Mouse (Mus musculus) kidney, postnatal 36 days (tissue): ENCODE results near the gene Pax4.
A peak's percentile ranks its signal among the peaks of the same experiment; 100 is the strongest.

Experiments
- DNase-seq, 2 experiments: peaks; one replicate each; pipeline ENCODE4 v3.0.0; 2021 to 2022; ENCODE audit warnings: mixed read lengths in 2 of 2

The Pax4 gene

DNA sequence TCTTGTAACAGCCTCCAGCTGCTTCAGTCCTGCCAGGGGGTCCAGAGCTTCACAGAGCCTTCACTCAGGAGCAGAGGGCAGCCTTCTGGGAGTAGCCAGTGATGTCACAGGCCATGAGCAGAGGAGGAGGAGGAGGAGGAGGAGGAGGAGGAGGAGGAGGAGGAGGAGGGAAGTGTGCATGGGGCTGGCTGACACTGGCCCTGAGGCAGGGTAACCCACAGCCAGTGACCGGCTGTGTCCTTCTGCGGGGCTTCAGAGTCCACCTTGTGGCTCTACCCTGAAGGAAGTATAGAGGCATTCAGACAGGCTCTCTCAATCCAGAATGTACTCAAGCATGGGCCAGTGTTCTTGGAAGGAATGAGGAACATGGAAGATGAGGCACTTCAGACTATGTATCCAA, at the start of gene Pax4:
TSS of gene Pax4 (minus strand) at position 101 of the 400 bp plus-strand sequence.
- DNase-seq, result no peak

DNA sequence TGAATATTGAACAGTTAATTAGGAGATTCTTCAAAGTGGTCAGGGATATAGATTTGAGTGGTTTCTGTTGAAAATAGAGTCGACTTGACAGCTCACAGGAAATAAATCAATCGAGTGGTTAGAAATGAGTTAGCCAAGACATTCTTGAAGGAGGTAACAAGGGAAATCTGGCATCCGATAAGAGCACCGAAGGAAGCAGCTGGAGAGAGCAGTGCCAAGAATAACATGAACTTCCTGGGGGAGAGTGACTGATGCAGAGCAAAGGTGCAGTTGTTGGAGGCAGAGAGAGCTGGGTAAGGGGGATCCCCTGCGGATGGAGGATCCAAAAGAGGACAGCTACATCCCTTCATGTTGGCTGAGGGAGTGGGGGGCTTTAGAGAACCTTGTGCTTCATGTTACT, 48.7 kb upstream of the Pax4 start:
- peak; percentile 24 to 37 for DNase-seq

DNA sequence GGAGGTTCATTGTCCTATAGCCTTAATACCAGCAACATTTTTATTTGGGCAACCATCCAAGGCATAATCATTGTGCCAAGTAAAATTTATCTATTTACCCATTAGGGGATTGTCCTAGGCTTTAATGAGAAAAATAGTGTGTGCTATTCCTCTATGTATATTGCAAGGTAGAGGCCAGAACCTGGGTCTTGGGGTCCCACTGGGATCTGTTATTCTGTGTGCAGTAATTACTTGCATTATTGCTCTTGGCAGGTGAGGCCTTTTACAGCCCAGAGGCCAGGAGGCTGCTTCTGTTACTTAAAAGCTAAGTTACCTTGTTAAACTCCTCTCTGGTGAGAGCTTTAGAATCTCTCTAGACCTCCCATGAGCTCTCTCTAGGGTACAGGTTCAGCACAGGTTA, 42.0 kb upstream of the Pax4 start:
- no peak for DNase-seq

DNA sequence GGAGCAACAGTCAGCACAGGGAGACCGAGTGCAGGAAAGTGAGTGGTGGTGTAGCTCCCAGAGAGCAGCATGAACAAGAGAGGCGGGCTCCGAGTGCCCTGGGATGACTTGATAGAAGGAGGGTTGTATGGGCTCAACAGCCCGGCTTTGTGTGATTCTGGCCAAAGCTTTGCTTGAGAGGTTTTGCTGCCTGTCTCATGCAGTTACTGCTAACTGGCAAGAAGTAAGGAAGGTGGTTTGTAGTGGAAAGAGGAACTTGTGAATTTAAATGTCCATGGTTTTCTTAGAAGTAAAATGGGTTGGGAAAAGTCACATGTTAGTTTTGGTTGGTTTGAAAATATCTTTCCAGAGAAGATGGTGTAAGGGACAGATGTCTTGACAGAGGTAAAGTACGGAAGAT, 41.5 kb upstream of the Pax4 start:
- DNase-seq, result no peak

DNA sequence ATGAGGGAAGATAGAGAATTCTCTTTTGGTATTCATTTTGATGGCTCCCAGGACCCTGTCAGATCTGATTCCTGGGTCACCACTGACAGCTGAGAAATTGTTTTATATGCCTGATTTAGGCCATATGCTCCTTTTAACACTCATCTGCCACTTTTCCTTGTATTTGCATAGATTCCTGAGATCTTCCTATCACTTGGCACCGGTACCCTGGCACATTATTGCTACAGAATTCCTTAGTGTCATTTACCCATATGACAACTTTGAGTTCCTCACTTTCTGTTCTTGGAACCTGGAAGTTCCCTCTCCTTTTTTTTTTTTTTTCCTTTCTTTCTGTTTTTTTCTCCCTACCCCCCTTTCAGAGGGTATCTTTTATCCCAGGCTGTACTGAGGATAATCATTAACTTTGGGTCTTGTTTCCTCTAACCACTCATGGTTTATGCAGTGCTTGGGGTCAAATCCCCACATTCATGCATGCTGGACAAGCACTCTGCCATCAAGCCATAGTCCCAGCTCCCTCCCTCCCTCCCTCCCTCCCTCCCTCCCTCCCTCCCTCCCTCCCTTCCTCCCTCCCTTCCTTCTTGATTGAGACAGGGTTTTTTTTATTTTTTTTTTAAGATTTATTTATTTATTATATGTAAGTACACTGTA, 39.2 kb upstream of the Pax4 start:
- peak in 1 of 2 experiments; percentile 51 for DNase-seq

DNA sequence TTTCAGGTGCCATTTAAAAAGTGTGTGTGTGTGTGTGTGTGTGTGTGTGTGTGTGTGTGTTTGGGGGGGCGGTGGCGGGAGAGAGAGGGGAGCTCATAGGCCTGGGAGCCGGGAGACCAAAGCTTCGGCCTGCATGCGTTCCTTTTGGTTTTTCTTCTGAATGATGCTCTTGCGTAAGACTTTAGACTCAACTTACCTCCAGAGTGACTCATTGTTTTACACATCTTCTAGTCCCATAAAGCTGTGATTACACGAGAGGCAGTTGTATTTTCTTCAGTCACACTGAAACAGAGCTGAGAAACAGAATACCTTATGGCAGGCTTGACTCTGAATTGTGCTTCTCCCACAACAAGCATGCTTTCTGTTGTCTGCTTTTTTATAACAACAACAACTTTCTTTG, 37.8 kb upstream of the Pax4 start:
- DNase-seq, result no peak

DNA sequence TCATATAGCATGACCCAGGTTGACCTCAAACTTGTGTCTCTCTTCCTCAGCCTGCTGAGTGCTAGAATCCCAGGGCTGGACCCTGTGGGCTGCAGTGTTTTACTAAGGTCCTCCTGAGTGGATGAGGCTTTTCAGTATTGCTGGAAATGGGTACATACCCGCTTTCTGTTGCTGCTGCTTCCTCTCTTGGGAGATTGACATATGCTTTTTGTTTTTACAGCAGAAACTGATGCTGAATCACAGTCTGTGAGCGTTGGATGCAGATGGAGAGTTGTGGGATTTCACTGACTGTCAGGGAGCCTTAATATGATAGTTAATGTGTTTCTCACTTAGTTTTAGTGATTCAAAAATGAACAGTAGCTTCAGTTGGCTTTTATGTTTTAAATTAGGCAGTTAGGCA, 37.3 kb upstream of the Pax4 start:
- DNase-seq, result no peak

DNA sequence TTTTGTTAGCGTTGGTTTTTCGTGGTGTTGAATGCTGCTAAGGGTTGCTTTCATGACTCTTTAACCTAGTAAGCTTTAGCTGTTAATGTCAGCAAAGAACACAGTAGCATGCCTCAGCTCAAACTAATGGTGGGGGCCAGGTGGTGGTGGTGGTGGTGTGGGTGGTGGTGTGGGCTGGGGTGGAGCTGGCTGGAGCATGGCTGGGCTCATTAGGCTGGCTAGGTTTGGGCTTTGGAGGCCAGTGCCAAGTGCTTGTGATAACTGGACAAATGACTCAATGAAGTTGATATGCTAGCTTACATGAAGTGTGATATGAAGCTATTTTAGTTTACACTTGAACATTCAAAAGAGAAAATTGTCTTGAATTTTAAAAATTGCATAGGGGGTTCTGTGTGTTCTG, 36.9 kb upstream of the Pax4 start:
- DNase-seq, result no peak

DNA sequence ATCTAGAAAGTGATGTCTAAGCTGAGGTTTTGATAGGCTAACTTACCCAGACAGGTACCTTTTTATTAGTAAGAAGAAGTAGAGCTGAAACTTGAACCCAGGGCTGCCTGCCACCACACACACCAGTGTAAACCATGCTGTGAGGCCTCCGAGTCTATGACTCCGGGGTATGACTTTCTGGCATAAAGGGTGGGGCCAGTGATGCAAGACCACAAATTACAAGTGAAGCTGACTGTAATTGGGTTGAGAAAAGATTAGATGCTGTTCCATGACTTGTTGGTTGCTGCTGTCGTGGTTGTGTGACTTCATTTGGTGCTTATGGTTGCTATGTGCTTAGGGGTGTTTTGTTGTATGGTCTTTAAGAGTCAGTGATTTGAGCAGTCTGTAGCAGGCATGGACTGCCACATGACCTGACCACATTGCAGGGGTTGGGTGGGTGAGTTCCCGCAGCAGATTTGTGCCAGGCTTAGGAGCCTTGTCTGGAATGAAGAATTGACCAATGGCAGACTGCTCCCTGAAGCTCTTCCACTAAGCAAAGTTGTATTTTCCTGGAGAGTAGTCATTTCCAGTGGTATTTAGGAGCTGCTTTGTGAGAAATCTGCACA, 33.7 kb upstream of the Pax4 start:
- DNase-seq, result no peak

DNA sequence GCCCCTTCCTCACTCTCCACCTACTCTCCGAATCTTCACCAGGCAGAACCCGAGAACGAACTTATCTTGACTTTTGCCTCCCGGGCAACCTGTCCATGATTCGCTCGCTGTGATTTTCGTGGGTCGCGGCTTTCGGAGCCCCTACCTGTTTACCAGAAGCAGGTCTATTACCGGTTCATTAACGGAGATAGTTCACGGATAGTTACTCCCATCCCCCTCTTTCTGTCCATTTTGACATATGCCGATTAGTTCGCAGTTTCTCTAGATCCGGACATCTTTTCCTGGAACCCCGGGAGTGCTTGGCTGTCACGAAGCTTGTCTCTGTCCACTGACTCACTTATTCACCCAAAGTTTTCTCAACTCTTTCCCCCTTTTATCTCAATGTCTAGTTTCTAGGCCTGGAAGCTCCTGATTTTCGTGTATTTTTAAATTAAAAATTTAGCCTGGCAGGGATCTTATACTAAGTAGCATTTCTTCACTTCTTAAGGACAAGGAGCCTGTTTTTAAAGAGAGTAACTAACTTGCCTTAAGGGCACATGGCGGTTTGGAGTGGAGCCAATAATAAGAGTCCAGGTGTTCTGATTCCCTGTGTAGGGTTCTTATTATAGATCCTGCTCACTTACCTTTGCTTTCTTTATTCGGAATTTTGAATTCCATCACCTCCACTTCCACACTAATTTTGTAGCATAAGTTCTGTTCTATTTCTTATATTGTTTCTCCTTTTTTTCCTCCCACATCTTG, 31.8 kb upstream of the Pax4 start:
- peak; percentile 30 to 33 for DNase-seq

DNA sequence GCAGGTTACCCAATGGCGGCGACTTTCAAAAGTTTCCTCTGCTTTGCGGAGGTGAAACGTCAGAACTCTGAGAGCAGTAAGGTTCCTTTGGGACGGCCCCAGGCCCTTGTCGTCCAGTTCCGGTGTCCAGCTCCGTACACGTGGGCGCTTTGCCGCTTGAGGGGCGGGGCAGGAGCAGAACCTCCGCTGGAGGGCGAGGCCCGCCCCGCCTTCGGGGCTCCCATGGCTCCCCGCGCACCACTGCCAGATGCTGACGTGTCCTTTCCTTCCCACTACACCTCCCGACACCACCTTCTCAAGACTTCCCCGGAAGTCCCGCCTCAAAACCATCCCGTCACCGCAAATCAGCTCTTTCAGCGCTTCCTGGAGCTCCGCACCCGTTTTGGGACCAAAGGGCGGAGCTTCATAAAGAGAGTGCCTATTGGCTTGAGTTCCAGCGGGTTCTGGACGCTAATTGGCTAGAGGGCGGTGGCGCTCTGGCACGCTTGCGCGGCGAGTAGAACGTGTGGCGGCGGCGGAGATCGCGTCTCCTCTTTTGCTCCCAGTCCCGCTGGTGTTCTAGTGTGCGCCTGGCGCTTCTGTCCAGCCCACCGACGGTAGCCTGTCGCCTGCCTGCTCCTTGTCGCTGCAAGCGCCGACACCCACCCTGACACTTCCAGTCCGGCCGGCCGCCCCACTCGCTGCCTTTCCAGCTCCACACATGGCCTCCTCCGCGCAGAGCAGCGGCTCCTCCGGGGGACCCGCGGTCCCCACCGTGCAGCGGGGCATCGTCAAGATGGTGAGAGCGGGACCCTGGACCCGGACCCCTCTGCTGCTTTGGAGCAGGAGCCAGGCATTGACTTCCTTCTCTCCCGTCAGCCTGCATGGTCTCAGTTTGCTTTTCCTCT, 31.0 kb upstream of the Pax4 start:
- peak; percentile 99 to 100 for DNase-seq

DNA sequence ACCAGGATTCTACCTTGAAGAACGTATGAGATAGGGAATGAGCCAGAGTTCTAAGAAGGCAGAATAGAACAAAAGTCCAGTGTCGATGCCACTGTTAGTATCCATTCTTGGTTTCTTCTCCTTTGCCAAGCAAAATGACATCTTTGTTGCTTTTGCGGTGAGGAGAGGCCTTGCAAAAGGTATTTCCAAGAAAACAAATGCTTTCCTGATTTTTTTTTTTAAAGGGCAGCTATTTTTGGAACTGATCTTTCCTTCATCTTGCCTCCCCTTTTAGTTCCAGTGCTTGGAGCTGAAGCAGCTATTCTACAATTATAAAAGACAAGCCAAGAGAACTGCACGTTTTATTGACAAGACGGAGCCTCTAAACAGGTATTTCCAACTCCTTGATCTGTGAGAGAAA, 25.7 kb upstream of the Pax4 start, which contains the start of gene Snd1:
TSS of gene Snd1 (plus strand) at position 301 of the 400 bp plus-strand sequence.
- no peak for DNase-seq

DNA sequence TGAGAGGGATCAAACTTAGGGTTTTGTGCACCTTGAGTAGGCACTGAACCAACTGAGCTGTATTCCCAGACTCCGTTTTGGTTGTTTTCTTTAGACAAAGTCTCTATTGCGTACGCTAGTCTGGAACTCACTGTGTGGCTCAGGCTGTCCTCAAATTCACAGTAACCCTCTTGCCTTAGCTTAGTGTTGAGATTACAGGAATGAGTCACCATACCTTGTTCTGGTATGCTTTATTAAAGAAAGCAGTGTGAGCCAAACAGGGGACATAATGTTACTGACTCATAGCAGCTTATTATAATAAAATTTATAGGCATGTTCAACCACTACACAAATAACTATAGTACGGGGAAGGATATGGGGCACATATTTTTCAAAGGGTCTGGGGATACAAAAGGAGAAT, 25.1 kb upstream of the Pax4 start:
- DNase-seq, result no peak

DNA sequence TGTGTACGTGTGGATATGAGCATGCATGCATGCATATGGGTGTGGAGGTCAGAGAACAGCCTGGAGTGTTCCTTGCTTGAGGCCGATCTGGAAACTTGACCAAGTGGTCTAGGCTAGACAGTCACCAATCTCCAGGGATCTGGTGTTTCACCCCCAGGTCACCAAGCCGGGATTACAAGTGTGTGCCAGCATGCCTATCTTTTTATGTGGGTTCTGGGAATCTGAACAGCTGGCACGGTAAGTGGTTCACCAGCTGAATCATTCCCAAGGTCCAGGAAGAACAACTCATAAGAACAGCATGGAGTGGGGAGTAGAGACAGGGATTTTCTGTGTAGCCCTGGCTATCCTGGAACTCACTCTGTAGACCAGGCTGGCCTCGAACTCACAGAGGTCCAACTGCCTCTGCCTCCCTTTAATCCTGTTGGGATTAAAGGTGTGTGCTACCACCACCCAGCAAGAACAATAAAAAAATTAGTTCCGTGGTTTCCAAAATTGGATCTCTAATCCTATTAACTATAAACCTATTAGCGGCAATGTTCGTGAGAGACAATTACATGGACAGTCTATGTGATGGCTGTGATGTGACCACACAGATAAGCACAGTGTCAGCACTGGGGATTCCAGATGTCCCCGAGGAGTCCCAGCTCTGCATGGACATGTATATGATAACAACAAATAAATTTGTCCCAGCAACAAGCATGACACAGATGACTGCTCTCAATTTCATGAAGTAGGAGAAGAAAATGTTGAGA, 22.3 kb upstream of the Pax4 start:
- no peak for DNase-seq

DNA sequence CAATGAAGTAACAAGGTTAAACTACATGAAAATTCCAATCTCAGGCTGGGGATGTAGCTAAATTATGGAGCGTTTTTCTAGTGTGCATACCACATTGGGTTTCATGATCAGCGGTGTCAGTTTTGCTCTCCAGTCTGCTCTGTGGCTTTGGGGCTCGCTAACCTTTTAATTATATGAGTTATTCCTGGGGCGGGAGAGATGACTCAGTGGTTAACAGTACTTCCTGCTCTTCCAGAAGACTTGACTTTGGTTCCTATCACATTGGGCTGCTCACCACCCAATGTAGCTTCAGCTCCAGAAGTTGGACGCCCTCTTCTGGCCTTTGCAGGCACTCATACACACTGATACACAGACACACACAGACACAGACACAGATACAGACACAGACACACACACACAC, 21.5 kb upstream of the Pax4 start:
- DNase-seq, result no peak

DNA sequence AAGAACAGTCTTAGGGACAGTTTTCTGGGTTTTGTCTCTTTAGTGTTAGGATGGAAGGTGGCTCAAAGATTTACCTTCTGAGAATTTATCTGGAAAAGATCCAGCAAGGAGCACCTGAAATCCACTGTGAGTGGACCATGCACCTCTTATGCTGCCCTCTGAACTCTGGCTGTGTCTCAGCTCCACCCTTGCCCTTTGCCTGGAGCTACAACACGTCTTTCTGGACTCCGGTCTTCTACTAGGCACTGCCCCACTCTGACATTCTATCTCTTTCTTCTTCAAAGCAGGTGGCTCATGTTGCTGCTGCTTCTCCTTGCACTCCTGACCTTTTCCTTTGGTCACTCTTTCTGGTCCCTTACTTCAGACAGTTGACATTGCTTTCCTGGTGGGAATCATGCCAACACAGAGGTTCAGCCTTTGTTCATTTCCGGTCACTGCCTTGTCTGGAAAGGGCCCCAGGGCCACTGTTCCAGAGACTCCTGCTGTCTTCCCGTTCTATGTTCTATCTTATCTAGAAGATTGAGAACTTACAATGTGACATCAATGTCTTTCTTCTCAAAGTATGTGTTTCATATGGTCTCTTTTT, 21.0 kb upstream of the Pax4 start:
- peak; percentile 32 to 35 for DNase-seq

DNA sequence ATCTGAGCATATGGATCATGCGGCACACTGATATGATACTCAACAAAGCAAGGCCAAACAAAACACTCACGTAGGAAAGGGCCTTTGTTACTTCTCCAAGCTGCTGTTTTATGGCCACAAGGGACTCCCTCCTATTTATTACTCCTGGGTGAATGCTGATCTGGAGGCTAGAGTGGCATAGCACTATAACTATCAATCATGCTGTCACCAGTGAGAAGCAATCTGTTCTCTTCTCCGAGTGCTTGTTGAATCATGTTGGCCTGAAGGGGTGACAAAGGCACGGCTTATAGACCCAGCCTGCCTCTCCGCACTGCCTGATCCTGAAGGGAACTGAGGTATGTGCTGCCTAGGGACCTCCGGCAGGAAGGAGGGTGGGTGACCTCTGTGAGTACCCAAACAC, 15.5 kb upstream of the Pax4 start:
- DNase-seq, result no peak

DNA sequence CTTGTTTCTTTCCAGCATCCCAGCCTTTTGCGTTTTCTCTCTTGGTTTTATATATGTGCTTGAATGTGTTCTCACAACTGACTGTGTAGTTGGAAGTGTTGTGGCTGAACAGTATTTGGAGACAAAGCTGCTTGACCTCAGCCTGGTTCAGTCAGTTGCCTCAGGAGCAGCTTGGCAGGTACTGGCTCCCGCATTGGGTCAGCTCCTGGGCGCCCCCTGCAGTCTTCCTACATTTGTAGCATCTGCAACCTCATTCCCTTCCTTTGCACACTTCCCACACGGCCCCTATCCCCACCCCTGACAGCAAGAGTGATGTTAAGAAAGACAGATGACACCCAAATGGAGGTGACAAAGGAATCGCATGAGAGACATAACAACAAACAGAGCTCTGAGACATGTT, 11.4 kb upstream of the Pax4 start:
- DNase-seq, result peak; percentile 78 to 93

DNA sequence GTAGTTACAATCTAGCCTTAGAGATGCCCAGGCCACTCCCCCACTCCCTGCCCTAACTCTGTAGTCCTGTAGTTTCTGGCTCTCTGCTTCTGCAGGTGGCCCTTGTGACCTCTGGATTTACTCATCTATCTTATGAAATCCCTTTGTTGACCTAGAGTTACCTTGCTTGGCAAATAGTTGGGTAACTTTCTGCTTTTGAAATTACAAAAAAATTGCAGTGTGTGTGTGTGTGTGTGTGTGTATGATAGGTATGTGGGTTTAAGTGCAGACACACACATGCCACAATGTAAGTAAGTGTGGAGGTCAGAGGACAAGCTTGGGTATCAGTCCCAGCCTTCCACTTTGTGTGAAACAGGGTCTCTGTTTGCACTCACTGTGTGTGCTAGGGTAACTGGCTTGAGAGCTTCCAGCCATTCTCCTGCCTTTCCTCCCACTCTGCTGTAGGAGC, 10.1 kb upstream of the Pax4 start:
- no peak for DNase-seq

DNA sequence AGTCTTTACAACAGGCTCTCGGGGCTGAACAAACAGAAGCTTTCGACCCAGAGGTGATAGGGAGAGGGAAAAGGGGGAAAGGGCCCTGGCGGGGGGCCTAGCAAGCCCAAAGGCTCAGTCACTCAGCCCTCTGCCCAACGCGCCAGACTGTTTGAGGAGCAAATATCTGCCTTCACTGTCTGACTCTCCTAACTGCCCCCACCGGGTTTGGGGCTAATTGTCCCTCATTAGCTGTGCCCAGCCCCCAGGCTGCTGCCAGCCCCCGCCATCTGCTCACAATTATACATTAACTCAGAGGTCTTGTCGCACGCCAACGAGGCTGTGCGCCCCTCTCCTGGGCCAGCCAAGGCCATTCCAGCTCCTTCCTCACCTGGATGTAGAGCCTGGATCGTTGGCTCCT, 1.8 kb upstream of the Pax4 start:
- no peak for DNase-seq

DNA sequence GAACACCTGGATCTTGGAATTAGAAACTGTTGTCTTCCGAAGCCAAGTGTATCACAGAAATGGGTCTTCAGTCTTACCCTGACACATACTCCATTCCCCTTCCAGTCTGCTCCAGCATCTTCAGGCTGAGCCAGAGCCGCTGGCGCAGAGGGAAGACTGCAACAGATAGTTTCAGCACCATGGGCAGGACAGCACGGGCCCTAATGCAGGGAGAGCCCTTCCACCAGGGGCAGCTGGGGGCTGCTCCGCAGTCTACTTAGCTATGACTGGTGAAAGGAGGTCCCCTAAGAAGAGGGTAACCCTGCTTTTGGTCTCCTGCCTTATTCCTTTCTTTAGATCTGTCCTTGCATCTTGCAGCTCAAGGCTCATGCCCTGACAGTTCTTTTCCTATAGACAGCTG, 1.3 kb upstream of the Pax4 start:
- no peak for DNase-seq

DNA sequence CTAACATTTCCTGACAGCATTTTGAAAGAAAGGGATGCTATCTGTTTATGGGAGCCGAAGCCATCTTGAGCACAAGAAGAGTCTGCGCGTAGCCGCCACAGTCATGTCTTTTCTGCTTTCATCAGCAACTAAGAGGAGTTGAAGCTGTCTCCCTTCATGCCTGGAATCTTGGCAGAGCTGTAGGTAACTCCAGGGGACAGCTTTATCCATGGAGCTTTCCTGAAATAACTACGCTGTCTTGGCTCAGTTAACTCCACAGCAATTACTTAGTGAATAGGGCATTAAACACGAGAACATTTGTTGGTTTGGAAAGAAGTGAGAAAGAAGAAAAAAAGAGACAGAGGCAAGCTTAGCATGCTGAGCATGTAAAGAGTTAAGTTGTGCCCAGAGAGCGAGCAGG, 1.2 kb downstream of the Pax4 start:
- DNase-seq, result no peak
